Mouse (Mus musculus) heart, embryonic 15.5 days (tissue): ENCODE data around the gene Pknox1. TPM values are rescaled to one million over a fixed set of nuclear protein-coding genes. Genes with fewer than 3 reads are reported as not detected.

ENCODE experiments used
- ATAC-seq: fragments of 200-750 bp; cut with Nextera tagmentation; replicated peaks from 2 replicates; pipeline ENCODE4 v1.8.0; 2017; ENCODE audit warnings: low read depth, moderate TSS enrichment; ENCODE audit not compliant: insufficient number of reproducible peaks, insufficient read depth, low FRiP score
- H3K27ac ChIP-seq: fragments of 300-500 bp; sonication (generic); 2 replicates; pipeline ENCODE4 v1.5.1; 2015; ENCODE audit warnings: mild to moderate bottlenecking, inconsistent platforms
- H3K27me3 ChIP-seq: fragments of 300-500 bp; sonication (generic); 2 replicates; pipeline ENCODE4 v1.6.1; 2015; ENCODE audit warnings: inconsistent platforms
- H3K36me3 ChIP-seq: fragments of 300-500 bp; sonication (generic); 2 replicates; pipeline ENCODE4 v1.6.1; 2015; ENCODE audit warnings: mild to moderate bottlenecking, inconsistent platforms
- H3K4me1 ChIP-seq: fragments of 300-500 bp; sonication (generic); replicated peaks from 2 replicates; pipeline ENCODE4 v1.6.1; 2015; ENCODE audit warnings: inconsistent platforms
- H3K4me2 ChIP-seq: fragments of 300-500 bp; sonication (generic); 2 replicates; pipeline ENCODE4 v1.6.1; 2015; ENCODE audit warnings: inconsistent platforms, mild to moderate bottlenecking, moderate library complexity
- H3K4me3 ChIP-seq: fragments of 300-500 bp; sonication (generic); 2 replicates; pipeline ENCODE4 v1.5.1; 2015; ENCODE audit warnings: mild to moderate bottlenecking, inconsistent platforms
- H3K9ac ChIP-seq: fragments of 300-500 bp; sonication (generic); 2 replicates; pipeline ENCODE4 v1.6.1; 2015; ENCODE audit warnings: mild to moderate bottlenecking, inconsistent platforms
- H3K9me3 ChIP-seq: fragments of 300-500 bp; sonication (generic); replicated peaks from 2 replicates; pipeline ENCODE4 v1.6.1; 2016; ENCODE audit warnings: inconsistent platforms
- WGBS: fragments of 180-500 bp; shearing (Covaris S2); methylation state at CpG from one replicate; pipeline ENCODE4 v1.1.7; 2015; ENCODE audit warnings: mixed read lengths; 5-methylcytosine and 5-hydroxymethylcytosine counted together
- polyA plus RNA-seq: library from polyadenylated mRNA; unstranded; fragments of >200 nt; fragmentation: Nextera tagmentation; extraction: Ambion mirVana; gene quantifications from 2 replicates; pipeline ENCODE4 v1.2.1, GENCODE M21; 2015

The Pknox1 gene
- polyA plus RNA-seq, 1 experiment from 2014 or later: 14.0 TPM

GRCm38 (mm10) chr17:31557124-31557880 is 7.2 kb upstream of the Pknox1 start:
- peak overlapping the region; percentile 24; the same call in 1 of the 2 replicates for H3K4me2 ChIP-seq
- H3K36me3 ChIP-seq: no peaks in the 10 kb centered on the region
- H3K9ac ChIP-seq: no peak overlapping the region
- ATAC-seq: peak; percentile 50
- WGBS: 52% methylated on average over 11 of the region's 11 CpGs
- peak overlapping the region; percentile 31; the same call in 1 of the 2 replicates for H3K27ac ChIP-seq
- no peaks in the 10 kb centered on the region for H3K27me3 ChIP-seq
- no peak overlapping the region for H3K4me3 ChIP-seq
- no peaks in the 10 kb centered on the region for H3K9me3 ChIP-seq
- H3K4me1 ChIP-seq: peaks cover 11% of the 10 kb centered on the region

GRCm38 (mm10) chr17:31557947-31558542 is 6.5 kb upstream of the Pknox1 start:
- Histone ChIP-seq H3K27ac (peak overlapping the region; percentile 31; the same call in 1 of the 2 replicates), H3K27me3 (no peaks in the 10 kb centered on the region), H3K4me3 (no peak overlapping the region), H3K9ac (no peak overlapping the region), H3K4me1 (peaks cover 11% of the 10 kb centered on the region), H3K36me3 (no peaks in the 10 kb centered on the region), H3K4me2 (peak overlapping the region; percentile 24; the same call in 1 of the 2 replicates), H3K9me3 (no peaks in the 10 kb centered on the region)
- WGBS: 72% methylated on average over 10 of the region's 10 CpGs
- ATAC-seq: no peak

GRCm38 (mm10) chr17:31559021-31559789 is 5.3 kb upstream of the Pknox1 start:
- no peak overlapping the region for H3K4me3 ChIP-seq
- H3K4me1 ChIP-seq: peaks cover 18% of the 10 kb centered on the region
- H3K9ac ChIP-seq: no peak overlapping the region
- no peaks in the 10 kb centered on the region for H3K9me3 ChIP-seq
- H3K27ac ChIP-seq: no peak overlapping the region
- no peak overlapping the region for H3K4me2 ChIP-seq
- no peaks in the 10 kb centered on the region for H3K36me3 ChIP-seq
- WGBS: 84% methylated on average over 11 of the region's 11 CpGs
- ATAC-seq: no peak
- H3K27me3 ChIP-seq: no peaks in the 10 kb centered on the region

- Histone ChIP-seq H3K9me3 (no peaks in the 10 kb centered on the region), H3K27ac (peak overlapping the region; percentile 94), H3K4me3 (peak overlapping the region; percentile 59), H3K36me3 (no peaks in the 10 kb centered on the region), H3K4me1 (peaks cover 32% of the 10 kb centered on the region), H3K9ac (peak overlapping the region; percentile 73), H3K4me2 (peak overlapping the region; percentile 76), H3K27me3 (no peaks in the 10 kb centered on the region)
- ATAC-seq: no peak
- WGBS: 18% methylated on average over 12 of the region's 12 CpGs
These were observed 911 bp upstream of the Pknox1 start for GRCm38 (mm10) chr17:31563632-31564014.

GRCm38 (mm10) chr17:31564858-31565140 is 265 bp downstream of the Pknox1 start:
- Histone ChIP-seq H3K4me2 (peak overlapping the region; percentile 77), H3K4me1 (peaks cover 40% of the 10 kb centered on the region), H3K4me3 (peak overlapping the region; percentile 84), H3K27ac (peak overlapping the region; percentile 99), H3K36me3 (no peaks in the 10 kb centered on the region), H3K9ac (peak overlapping the region; percentile 85), H3K27me3 (no peaks in the 10 kb centered on the region), H3K9me3 (no peaks in the 10 kb centered on the region)
- no peak for ATAC-seq
- WGBS: under 1% methylated on average over 44 of the region's 44 CpGs

DNA sequence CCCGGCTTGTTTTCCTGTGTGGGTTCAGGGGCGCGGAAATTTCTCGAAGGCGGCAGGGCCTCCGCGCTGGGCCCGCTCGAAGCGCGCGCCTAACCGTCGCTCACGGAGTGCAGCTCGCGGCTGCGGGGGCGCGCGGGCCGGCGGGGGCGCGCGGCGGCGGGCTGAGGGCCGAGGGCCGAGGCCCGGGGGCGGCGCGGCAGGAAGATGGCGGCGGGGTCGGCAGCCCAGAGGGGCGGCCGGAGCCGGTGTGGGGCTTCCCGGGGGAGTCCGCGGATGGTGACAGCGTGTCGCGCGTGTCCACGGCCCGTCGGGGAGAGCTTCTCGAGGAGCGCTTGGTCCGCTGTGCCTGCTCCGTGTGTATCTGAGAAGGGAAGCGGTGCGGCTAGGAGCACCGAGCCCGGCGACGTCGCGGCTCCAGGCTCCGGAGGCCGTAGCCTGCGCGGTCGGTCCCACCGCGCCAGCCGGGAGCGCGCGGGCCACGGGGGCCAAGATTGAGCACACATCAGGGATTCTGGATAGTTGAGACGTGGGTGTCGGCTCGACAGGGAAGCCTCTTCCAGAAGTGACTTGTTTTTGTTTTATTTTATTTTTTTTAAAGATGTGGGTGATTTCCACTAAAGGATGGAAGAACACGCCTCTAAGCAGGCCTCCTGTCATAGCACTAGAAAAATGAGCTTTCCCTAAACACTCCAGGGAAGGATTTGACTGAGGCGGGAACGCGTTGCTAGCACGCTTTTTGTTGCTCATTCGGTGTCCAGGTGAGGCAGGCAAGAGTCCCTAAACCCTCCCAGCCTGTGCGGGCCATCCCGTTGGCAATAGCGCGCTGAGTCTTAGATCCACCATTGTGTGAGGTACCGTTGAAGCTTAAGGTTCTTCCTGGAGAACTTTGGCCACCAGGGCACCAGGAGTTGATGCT is 865 bp downstream of the Pknox1 start:
- H3K4me1 ChIP-seq: peaks cover 42% of the 10 kb centered on the region
- peak; percentile 38 for ATAC-seq
- WGBS: under 1% methylated on average over 78 of the region's 88 CpGs
- peak overlapping the region; percentile 84 for H3K4me3 ChIP-seq
- H3K9me3 ChIP-seq: no peaks in the 10 kb centered on the region
- no peaks in the 10 kb centered on the region for H3K36me3 ChIP-seq
- H3K9ac ChIP-seq: peak overlapping the region; percentile 85
- peak overlapping the region; percentile 99 for H3K27ac ChIP-seq
- H3K27me3 ChIP-seq: no peaks in the 10 kb centered on the region
- peak overlapping the region; percentile 77 for H3K4me2 ChIP-seq

GRCm38 (mm10) chr17:31566276-31566675 is 1.7 kb downstream of the Pknox1 start:
- peaks cover 47% of the 10 kb centered on the region for H3K4me1 ChIP-seq
- ATAC-seq: no peak
- H3K27me3 ChIP-seq: no peaks in the 10 kb centered on the region
- peak overlapping the region; percentile 85 for H3K9ac ChIP-seq
- peak overlapping the region; percentile 77 for H3K4me2 ChIP-seq
- no peaks in the 10 kb centered on the region for H3K36me3 ChIP-seq
- H3K9me3 ChIP-seq: no peaks in the 10 kb centered on the region
- peak overlapping the region; percentile 99; the same call in 1 of the 2 replicates for H3K27ac ChIP-seq
- H3K4me3 ChIP-seq: peak overlapping the region; percentile 84
- WGBS: 57% methylated on average over 6 of the region's 6 CpGs

DNA sequence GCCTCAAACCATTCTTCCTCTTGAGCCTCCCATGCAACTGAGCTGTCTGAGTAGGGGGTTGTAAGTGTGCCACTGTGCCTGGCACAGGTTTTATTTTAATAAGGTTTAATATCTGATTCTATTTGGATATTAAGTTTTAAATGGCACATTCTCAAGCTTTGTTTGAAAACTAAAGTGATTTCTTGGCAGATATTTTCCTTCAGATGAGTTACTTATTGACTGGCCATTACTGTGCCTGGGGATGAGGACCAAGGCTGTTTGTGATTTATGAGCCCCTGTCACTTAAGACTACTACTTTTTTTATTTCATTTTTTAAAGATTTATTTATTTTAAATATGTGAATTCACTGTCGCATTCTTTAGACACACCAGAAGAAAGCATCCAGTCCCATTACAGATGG is 5.2 kb downstream of the Pknox1 start:
- Histone ChIP-seq H3K4me1 (peaks cover 46% of the 10 kb centered on the region), H3K9me3 (no peaks in the 10 kb centered on the region), H3K27me3 (no peaks in the 10 kb centered on the region), H3K9ac (no peak overlapping the region), H3K36me3 (no peaks in the 10 kb centered on the region), H3K4me2 (no peak overlapping the region), H3K27ac (peak overlapping the region; percentile 22; the same call in 1 of the 2 replicates), H3K4me3 (no peak overlapping the region)
- WGBS: 91% methylated on average over 1 of the region's 1 CpGs
- ATAC-seq: no peak

GRCm38 (mm10) chr17:31570321-31570925 is 5.9 kb downstream of the Pknox1 start:
- peak overlapping the region; percentile 22 for H3K27ac ChIP-seq
- peak; percentile 75 for ATAC-seq

GRCm38 (mm10) chr17:31571689-31572088 is 7.2 kb downstream of the Pknox1 start:
- H3K4me2 ChIP-seq: no peak overlapping the region
- 85% methylated on average over 5 of the region's 5 CpGs for WGBS
- ATAC-seq: no peak
- H3K9ac ChIP-seq: no peak overlapping the region
- H3K36me3 ChIP-seq: no peaks in the 10 kb centered on the region
- H3K4me1 ChIP-seq: peaks cover 48% of the 10 kb centered on the region
- H3K4me3 ChIP-seq: no peak overlapping the region
- H3K27me3 ChIP-seq: no peaks in the 10 kb centered on the region
- H3K9me3 ChIP-seq: no peaks in the 10 kb centered on the region
- no peak overlapping the region for H3K27ac ChIP-seq

More at GRCm38 (mm10) chr17:31570321-31570925, 5.9 kb downstream of the Pknox1 start:
- Histone ChIP-seq H3K27me3 (no peaks in the 10 kb centered on the region), H3K4me1 (peaks cover 51% of the 10 kb centered on the region), H3K4me2 (no peak overlapping the region), H3K4me3 (no peak overlapping the region), H3K9ac (no peak overlapping the region), H3K36me3 (no peaks in the 10 kb centered on the region), H3K9me3 (no peaks in the 10 kb centered on the region)
- WGBS: 65% methylated on average over 9 of the region's 9 CpGs
